Mouse (Mus musculus) lung, postnatal 0 days (tissue): Measurements from ENCODE around the gene Ldha.

Experiments
- CTCF ChIP-seq: IDR thresholded peaks from 2 replicates; pipeline ENCODE4 v1.5.1; 2016; ENCODE audit warnings: antibody characterized with exemption, mild to moderate bottlenecking
- EP300 ChIP-seq: IDR thresholded peaks from 2 replicates; pipeline ENCODE4 v1.6.1; 2016; ENCODE audit warnings: antibody characterized with exemption, mild to moderate bottlenecking, control low read depth

DNA sequence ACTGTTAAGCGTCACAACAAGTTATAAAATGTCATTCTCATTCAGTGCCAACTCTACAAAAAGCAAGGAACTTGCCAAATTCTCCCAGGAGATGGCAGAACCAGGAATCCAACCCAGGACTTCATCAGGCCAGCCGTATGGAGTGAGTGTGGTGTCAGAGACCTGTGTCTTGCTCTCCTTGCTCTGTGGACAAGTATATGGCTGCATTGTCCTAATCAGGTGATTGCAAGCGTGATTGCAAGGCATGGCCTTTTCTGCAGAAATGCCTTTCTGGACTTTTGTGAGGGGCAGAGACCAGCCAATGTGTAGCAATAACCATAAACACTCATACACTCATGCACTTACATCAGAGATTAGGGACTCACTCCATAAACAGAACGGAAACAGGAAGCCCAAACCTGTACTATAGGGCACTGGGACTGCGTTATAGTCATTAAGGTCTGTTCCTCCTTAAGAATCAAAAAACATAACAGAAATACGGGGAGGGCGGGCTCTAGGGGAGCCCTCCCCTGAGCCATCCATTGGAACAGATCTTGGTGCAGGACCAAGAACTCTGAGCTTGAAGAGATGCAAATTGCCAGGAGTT lies 7.5 kb upstream of the Ldha start:
- TF ChIP-seq CTCF (no peak), EP300 (no peak)
